Mouse (Mus musculus): ENCODE data around the gene Mpig6b. TPM values are rescaled to one million over a fixed set of nuclear protein-coding genes. Genes with fewer than 3 reads are reported as not detected.

The Mpig6b gene
- polyA plus RNA-seq, 1 experiment from 2014 or later = 0.68 TPM

- Histone ChIP-seq H3K4me3 (replicated peaks) (no peak overlapping the region), H3K27me3 (no peaks in the 10 kb centered on the region), H3K27ac (no peak overlapping the region), H3K36me3 (peaks cover 91% of the 10 kb centered on the region), H3K9ac (replicated peaks) (no peak overlapping the region), H3K9me3 (no peaks in the 10 kb centered on the region), H3K4me1 (replicated peaks) (no peaks in the 10 kb centered on the region), H3K4me2 (no peak overlapping the region)
- 85% methylated on average over 6 of the region's 6 CpGs for WGBS
- ATAC-seq (ENCODE audit: insufficient number of reproducible peaks, insufficient read depth, low FRiP score, low TSS enrichment, low read depth) = no peak
Measured at GRCm38 (mm10) chr17:35013221-35013620, 52.8 kb downstream of the Mpig6b start.

Other genes with a start within 250 kb of the Mpig6b start
- 24.9 and 26.2 TPM in 2 replicates for gene Stk19, start 229.2 kb downstream of the Mpig6b start, polyA plus RNA-seq (2016; fragmentation: Nextera tagmentation; extraction: Ambion mirVana)
- gene Dxo, start 229.2 kb downstream of the Mpig6b start, polyA plus RNA-seq (2016; fragmentation: Nextera tagmentation; extraction: Ambion mirVana) = 70.8 and 81.7 TPM in 2 replicates
- 58.3 and 65.7 TPM in 2 replicates for gene Skiv2l, start 216.0 kb downstream of the Mpig6b start, polyA plus RNA-seq (2016; fragmentation: Nextera tagmentation; extraction: Ambion mirVana)
- 125 and 134 TPM in 2 replicates for gene Nelfe, start 215.8 kb downstream of the Mpig6b start, polyA plus RNA-seq (2016; fragmentation: Nextera tagmentation; extraction: Ambion mirVana)
- 1.4 and 3.0 TPM in 2 replicates for gene Cfb, start 203.7 kb downstream of the Mpig6b start, polyA plus RNA-seq (2016; fragmentation: Nextera tagmentation; extraction: Ambion mirVana)
- 9.3 and 10.8 TPM in 2 replicates for gene Zbtb12, start 186.7 kb downstream of the Mpig6b start, polyA plus RNA-seq (2016; fragmentation: Nextera tagmentation; extraction: Ambion mirVana)
- gene Gm20547, start 184.1 kb downstream of the Mpig6b start, polyA plus RNA-seq (2016; fragmentation: Nextera tagmentation; extraction: Ambion mirVana) = 0.18 TPM in 1 of 2 replicates, not detected in the other
- gene C2, start 167.9 kb downstream of the Mpig6b start, polyA plus RNA-seq (2016; fragmentation: Nextera tagmentation; extraction: Ambion mirVana) = 0.84 and 1.1 TPM in 2 replicates
- gene Ehmt2, start 167.7 kb downstream of the Mpig6b start, polyA plus RNA-seq (2016; fragmentation: Nextera tagmentation; extraction: Ambion mirVana) = 114 TPM in 2 replicates
- not detected in 2 replicates for gene Slc44a4, start 151.7 kb downstream of the Mpig6b start, polyA plus RNA-seq (2016; fragmentation: Nextera tagmentation; extraction: Ambion mirVana)
- 16.2 and 18.9 TPM in 2 replicates for gene Neu1, start 134.9 kb downstream of the Mpig6b start, polyA plus RNA-seq (2016; fragmentation: Nextera tagmentation; extraction: Ambion mirVana)
- gene Hspa1b, start 106.9 kb downstream of the Mpig6b start, polyA plus RNA-seq (2016; fragmentation: Nextera tagmentation; extraction: Ambion mirVana) = 0.19 TPM in 1 of 2 replicates, not detected in the other
- not detected in 2 replicates for gene Gm20481, start 96.3 kb downstream of the Mpig6b start, polyA plus RNA-seq (2016; fragmentation: Nextera tagmentation; extraction: Ambion mirVana)
- gene Hspa1a, start 94.0 kb downstream of the Mpig6b start, polyA plus RNA-seq (2016; fragmentation: Nextera tagmentation; extraction: Ambion mirVana) = 1.9 and 2.0 TPM in 2 replicates
- 1.0 and 1.1 TPM in 2 replicates for gene Hspa1l, start 93.5 kb downstream of the Mpig6b start, polyA plus RNA-seq (2016; fragmentation: Nextera tagmentation; extraction: Ambion mirVana)
- gene Lsm2, start 84.3 kb downstream of the Mpig6b start, polyA plus RNA-seq (2016; fragmentation: Nextera tagmentation; extraction: Ambion mirVana) = 222 and 234 TPM in 2 replicates
- 169 and 171 TPM in 2 replicates for gene Vars, start 65.2 kb downstream of the Mpig6b start, polyA plus RNA-seq (2016; fragmentation: Nextera tagmentation; extraction: Ambion mirVana)
- 0.10 and 0.13 TPM in 2 replicates for gene Vwa7, start 49.6 kb downstream of the Mpig6b start, polyA plus RNA-seq (2016; fragmentation: Nextera tagmentation; extraction: Ambion mirVana)
- 3.2 and 3.3 TPM in 2 replicates for gene Sapcd1, start 38.2 kb downstream of the Mpig6b start, polyA plus RNA-seq (2016; fragmentation: Nextera tagmentation; extraction: Ambion mirVana)
- 2.9 and 3.4 TPM in 2 replicates for gene Msh5, start 19.4 kb downstream of the Mpig6b start, polyA plus RNA-seq (2016; fragmentation: Nextera tagmentation; extraction: Ambion mirVana)
- 194 and 195 TPM in 2 replicates for gene Clic1, start 16.2 kb downstream of the Mpig6b start, polyA plus RNA-seq (2016; fragmentation: Nextera tagmentation; extraction: Ambion mirVana)
- 489 and 492 TPM in 2 replicates for gene Ddah2, start 7.1 kb downstream of the Mpig6b start, polyA plus RNA-seq (2016; fragmentation: Nextera tagmentation; extraction: Ambion mirVana)
- not detected in 2 replicates for gene Ly6g6c, start 796 bp downstream of the Mpig6b start, polyA plus RNA-seq (2016; fragmentation: Nextera tagmentation; extraction: Ambion mirVana)
- 1.3 and 2.5 TPM in 2 replicates for gene Ly6g6e, start 10.7 kb upstream of the Mpig6b start, polyA plus RNA-seq (2016; fragmentation: Nextera tagmentation; extraction: Ambion mirVana)
- gene Ly6g6d, start 11.9 kb upstream of the Mpig6b start, polyA plus RNA-seq (2016; fragmentation: Nextera tagmentation; extraction: Ambion mirVana) = 0.68 and 1.0 TPM in 2 replicates
- 0.44 and 0.66 TPM in 2 replicates for gene Ly6g6f, start 19.4 kb upstream of the Mpig6b start, polyA plus RNA-seq (2016; fragmentation: Nextera tagmentation; extraction: Ambion mirVana)
- 74.5 and 75.3 TPM in 2 replicates for gene Abhd16a, start 23.1 kb upstream of the Mpig6b start, polyA plus RNA-seq (2016; fragmentation: Nextera tagmentation; extraction: Ambion mirVana)
- gene Ly6g5c, start 42.1 kb upstream of the Mpig6b start, polyA plus RNA-seq (2016; fragmentation: Nextera tagmentation; extraction: Ambion mirVana) = not detected in 2 replicates
- 1.1 and 1.3 TPM in 2 replicates for gene Ly6g5b, start 49.2 kb upstream of the Mpig6b start, polyA plus RNA-seq (2016; fragmentation: Nextera tagmentation; extraction: Ambion mirVana)
- gene Gpank1, start 55.3 kb upstream of the Mpig6b start, polyA plus RNA-seq (2016; fragmentation: Nextera tagmentation; extraction: Ambion mirVana) = 22.4 and 23.7 TPM in 2 replicates
- 266 and 270 TPM in 2 replicates for gene Csnk2b, start 55.9 kb upstream of the Mpig6b start, polyA plus RNA-seq (2016; fragmentation: Nextera tagmentation; extraction: Ambion mirVana)
- 7.1 and 10.1 TPM in 2 replicates for gene D17H6S53E, start 60.2 kb upstream of the Mpig6b start, polyA plus RNA-seq (2016; fragmentation: Nextera tagmentation; extraction: Ambion mirVana)
- 0.61 and 0.70 TPM in 2 replicates for gene Apom, start 65.9 kb upstream of the Mpig6b start, polyA plus RNA-seq (2016; fragmentation: Nextera tagmentation; extraction: Ambion mirVana)
- 70.4 TPM in 2 replicates for gene Bag6, start 69.0 kb upstream of the Mpig6b start, polyA plus RNA-seq (2016; fragmentation: Nextera tagmentation; extraction: Ambion mirVana)
- 212 and 231 TPM in 2 replicates for gene Prrc2a, start 98.7 kb upstream of the Mpig6b start, polyA plus RNA-seq (2016; fragmentation: Nextera tagmentation; extraction: Ambion mirVana)
- gene Aif1, start 109.9 kb upstream of the Mpig6b start, polyA plus RNA-seq (2016; fragmentation: Nextera tagmentation; extraction: Ambion mirVana) = 4.7 and 4.9 TPM in 2 replicates
- gene Lst1, start 122.3 kb upstream of the Mpig6b start, polyA plus RNA-seq (2016; fragmentation: Nextera tagmentation; extraction: Ambion mirVana) = 5.6 and 6.0 TPM in 2 replicates
- gene Ltb, start 128.3 kb upstream of the Mpig6b start, polyA plus RNA-seq (2016; fragmentation: Nextera tagmentation; extraction: Ambion mirVana) = 0.49 and 0.64 TPM in 2 replicates
- not detected in 2 replicates for gene Tnf, start 135.8 kb upstream of the Mpig6b start, polyA plus RNA-seq (2016; fragmentation: Nextera tagmentation; extraction: Ambion mirVana)
- not detected in 2 replicates for gene Lta, start 139.2 kb upstream of the Mpig6b start, polyA plus RNA-seq (2016; fragmentation: Nextera tagmentation; extraction: Ambion mirVana)
- gene Gm16181, start 154.7 kb upstream of the Mpig6b start, polyA plus RNA-seq (2016; fragmentation: Nextera tagmentation; extraction: Ambion mirVana) = 0.45 and 1.1 TPM in 2 replicates
- 4.3 and 4.8 TPM in 2 replicates for gene Atp6v1g2, start 167.5 kb upstream of the Mpig6b start, polyA plus RNA-seq (2016; fragmentation: Nextera tagmentation; extraction: Ambion mirVana)
- 13.3 and 15.5 TPM in 2 replicates for gene Nfkbil1, start 169.6 kb upstream of the Mpig6b start, polyA plus RNA-seq (2016; fragmentation: Nextera tagmentation; extraction: Ambion mirVana)
- gene Ddx39b, start 175.6 kb upstream of the Mpig6b start, polyA plus RNA-seq (2016; fragmentation: Nextera tagmentation; extraction: Ambion mirVana) = 620 and 638 TPM in 2 replicates
- 17.8 and 18.8 TPM in 2 replicates for gene H2-D1, start 196.5 kb upstream of the Mpig6b start, polyA plus RNA-seq (2016; fragmentation: Nextera tagmentation; extraction: Ambion mirVana)